Mouse (Mus musculus) embryonic fibroblast, embryonic 13.5 days (primary cell): ENCODE measurements around the gene Pde4d.
A peak's percentile ranks its signal among the peaks of the same experiment; 100 is the strongest.

Source experiments
- CTCF ChIP-seq: IDR thresholded peaks from 2 replicates; pipeline ENCODE4 v1.5.1; 2011; ENCODE audit warnings: mild to moderate bottlenecking, control low read depth, low read length, moderate library complexity, borderline replicate concordance; ENCODE audit not compliant: insufficient read depth
- POLR2A ChIP-seq: IDR thresholded peaks from 2 replicates; pipeline ENCODE4 v1.6.1; 2011; ENCODE audit warnings: low read depth, mild to moderate bottlenecking, control low read depth, low read length, moderate library complexity

- no peak for TF ChIP-seq POLR2A
- TF ChIP-seq CTCF = peak; percentile 72; the same call in 1 of the 2 replicates
These were observed 893.8 kb downstream of the Pde4d start for GRCm38 (mm10) chr13:109343596-109343995.
